In genomic region chr17:72522381-72522780, GRCm38 (mm10) we compare ENCODE assay signal across 9 mouse cellular contexts.
A peak's percentile ranks its signal among the peaks of the same experiment; 100 is the strongest.
DNase-seq lines count a peak whose midpoint lies in the region; ATAC-seq and TF ChIP-seq lines count a peak whose summit lies in the region.
"Had no signal": no experiment of that assay in that cellular context is flagged by ENCODE, and none has a peak within 500 bp of the region (broad histone marks: within the 10 kb centered on the region; RNA-seq: fewer than 3 reads in every experiment).

No protein-coding gene starts in this region.

- no peak for TF ChIP-seq EP300 in liver, postnatal 0 days (IDR thresholded peaks at IDR 0.05; ENCODE audit: low read depth)

- H3K36me3 ChIP-seq in liver, postnatal 0 days (replicated peaks; ENCODE audit: insufficient read depth, low read length), result no peaks in the 10 kb centered on the region

- peak; percentile 1 for DNase-seq in 416B (ENCODE audit: low read depth)
- DNase-seq in ES-CJ7 (ENCODE audit: low read depth, low spot score), result peak; percentile 57
- peak; percentile 83 for DNase-seq in cerebellum, adult 9-10 months
- DNase-seq in frontal cortex, postnatal 25 days (ENCODE audit: low spot score in 2 of 2), result peak; percentile 68 to 69
- DNase-seq in kidney, postnatal 14 days, result peak; percentile 60
- DNase-seq in liver, postnatal 0 days, result peak; percentile 29
- DNase-seq in retina, postnatal 7 days (ENCODE audit: low read depth, low spot score), result peak; percentile 27
- DNase-seq in T-cell, adult 2 months (ENCODE audit: low spot score), result no peak

- H3K4me3 ChIP-seq in liver, postnatal 0 days (ENCODE audit: low read depth, low read length), result no peak overlapping the region
- H3K4me3 ChIP-seq: erythroblast, embryonic 14.5 days had no signal

- no peaks in the 10 kb centered on the region for H3K4me1 ChIP-seq in liver, postnatal 0 days (ENCODE audit: insufficient read depth)

- H3K27me3 ChIP-seq in liver, postnatal 0 days (ENCODE audit: insufficient read depth, low read length), result no peaks in the 10 kb centered on the region

- ATAC-seq in liver, postnatal 0 days, result no peak

- H3K9ac ChIP-seq in liver, postnatal 0 days (replicated peaks), result no peak overlapping the region

- H3K9me3 ChIP-seq in liver, postnatal 0 days (ENCODE audit: low read length), result no peaks in the 10 kb centered on the region

- H3K27ac ChIP-seq in liver, postnatal 0 days (ENCODE audit: low read depth), result no peak overlapping the region

- 23% methylated on average over 4 of the region's 4 CpGs for WGBS in liver, postnatal 0 days (ENCODE audit: insufficient replicate concordance)

- TF ChIP-seq CTCF in liver, postnatal 0 days (IDR thresholded peaks at IDR 0.05; ENCODE audit: low read depth), result peak; percentile 71

- H3K4me2 ChIP-seq in liver, postnatal 0 days (ENCODE audit: low read depth, low read length), result no peak overlapping the region
